ENCODE assay signal across 30 mouse cellular contexts in genomic region chr13:30560603-30561002, GRCm38 (mm10).
"Had no signal": no experiment of that assay in that cellular context is flagged by ENCODE, and none has a peak within 500 bp of the region (broad histone marks: within the 10 kb centered on the region; RNA-seq: fewer than 3 reads in every experiment).

No protein-coding gene starts in this region.

- H3K9ac ChIP-seq: limb, embryonic 12.5 days; limb, embryonic 13.5 days; limb, embryonic 15.5 days; liver, embryonic 12.5 days; liver, embryonic 13.5 days; liver, embryonic 14.5 days; liver, embryonic 15.5 days; liver, postnatal 0 days; lung, embryonic 14.5 days; lung, embryonic 15.5 days; midbrain, embryonic 12.5 days; midbrain, embryonic 13.5 days; midbrain, embryonic 15.5 days; neural tube, embryonic 12.5 days had no signal

- H3K27me3 ChIP-seq: limb, embryonic 12.5 days; limb, embryonic 13.5 days; liver, embryonic 13.5 days; lung, embryonic 15.5 days; midbrain, embryonic 12.5 days; midbrain, embryonic 13.5 days; midbrain, embryonic 15.5 days; neural tube, embryonic 12.5 days had no signal

- H3K4me1 ChIP-seq: limb, embryonic 10.5 days; limb, embryonic 12.5 days; limb, embryonic 13.5 days; liver, embryonic 12.5 days; liver, embryonic 13.5 days; liver, embryonic 15.5 days; lung, embryonic 15.5 days; megakaryocyte, embryonic 14.5 days; midbrain, embryonic 10.5 days; midbrain, embryonic 12.5 days; midbrain, embryonic 13.5 days; midbrain, embryonic 15.5 days; neural tube, embryonic 12.5 days had no signal

- H3K4me2 ChIP-seq: limb, embryonic 12.5 days; limb, embryonic 13.5 days; limb, embryonic 15.5 days; liver, embryonic 11.5 days; liver, embryonic 12.5 days; liver, embryonic 13.5 days; liver, embryonic 15.5 days; lung, embryonic 14.5 days; lung, embryonic 15.5 days; midbrain, embryonic 11.5 days; midbrain, embryonic 12.5 days; midbrain, embryonic 13.5 days; midbrain, embryonic 15.5 days; neural tube, embryonic 12.5 days had no signal

- H3K36me3 ChIP-seq: limb, embryonic 10.5 days; limb, embryonic 12.5 days; limb, embryonic 13.5 days; limb, embryonic 15.5 days; liver, embryonic 12.5 days; liver, embryonic 13.5 days; liver, embryonic 15.5 days; lung, embryonic 15.5 days; midbrain, embryonic 10.5 days; midbrain, embryonic 12.5 days; midbrain, embryonic 13.5 days; midbrain, embryonic 15.5 days; neural tube, embryonic 12.5 days had no signal

- H3K4me3 ChIP-seq: limb, embryonic 10.5 days; limb, embryonic 12.5 days; limb, embryonic 13.5 days; limb, embryonic 15.5 days; liver, embryonic 12.5 days; liver, embryonic 13.5 days; liver, embryonic 15.5 days; lung, embryonic 15.5 days; megakaryocyte, embryonic 14.5 days; midbrain, embryonic 10.5 days; midbrain, embryonic 12.5 days; midbrain, embryonic 13.5 days; midbrain, embryonic 15.5 days; myocyte; neural tube, embryonic 12.5 days had no signal

- DNase-seq: left cerebral cortex, postnatal 4 days; liver; liver, embryonic 13.5 days; liver, postnatal 0 days; lung, adult 18-20 months; lung, adult 2 months; lung, embryonic 14.5 days; lung, postnatal 10 days; lung, postnatal 14 days; lung, postnatal 36 days; lung, postnatal 4 days; midbrain, embryonic 14.5 days had no signal

- H3K27ac ChIP-seq: limb, embryonic 10.5 days; limb, embryonic 12.5 days; limb, embryonic 13.5 days; limb, embryonic 15.5 days; liver, embryonic 12.5 days; liver, embryonic 13.5 days; liver, embryonic 14.5 days; liver, embryonic 15.5 days; lung, embryonic 15.5 days; macrophage; midbrain, embryonic 10.5 days; midbrain, embryonic 12.5 days; midbrain, embryonic 13.5 days; midbrain, embryonic 15.5 days; neural tube, embryonic 12.5 days had no signal

- H3K9me3 ChIP-seq: limb, embryonic 10.5 days; limb, embryonic 12.5 days; limb, embryonic 13.5 days; limb, embryonic 15.5 days; liver, embryonic 12.5 days; liver, embryonic 13.5 days; liver, embryonic 15.5 days; lung, embryonic 15.5 days; megakaryocyte, embryonic 14.5 days; midbrain, embryonic 10.5 days; midbrain, embryonic 12.5 days; midbrain, embryonic 13.5 days; midbrain, embryonic 15.5 days; neural tube, embryonic 12.5 days had no signal
